Mouse (Mus musculus) embryonic facial prominence, embryonic 12.5 days (tissue): ENCODE measurements around the gene Mfsd4b5. TPM values are rescaled to one million over a fixed set of nuclear protein-coding genes. Genes with fewer than 3 reads are reported as not detected.

Experiments
- ATAC-seq: fragments of 200-750 bp; cut with Nextera tagmentation; 2 replicates; pipeline ENCODE4 v1.8.0; 2017; ENCODE audit not compliant: insufficient number of reproducible peaks, insufficient read depth, low FRiP score, low TSS enrichment
- H3K27ac ChIP-seq: fragments of 300-500 bp; sonication (generic); 2 replicates; pipeline ENCODE4 v1.5.1; 2016; ENCODE audit warnings: mild to moderate bottlenecking
- H3K27me3 ChIP-seq: fragments of 300-500 bp; sonication (generic); 2 replicates; pipeline ENCODE4 v1.6.1; 2016; ENCODE audit warnings: mild to moderate bottlenecking, moderate library complexity
- H3K36me3 ChIP-seq: fragments of 300-500 bp; sonication (generic); 2 replicates; pipeline ENCODE4 v1.6.1; 2016; ENCODE audit warnings: mild to moderate bottlenecking
- H3K4me1 ChIP-seq: fragments of 300-500 bp; sonication (generic); 2 replicates; pipeline ENCODE4 v1.6.1; 2016
- H3K4me2 ChIP-seq: fragments of 300-500 bp; sonication (generic); replicated peaks from 2 replicates; pipeline ENCODE4 v1.6.1; 2016; ENCODE audit warnings: mild to moderate bottlenecking, moderate library complexity
- H3K4me3 ChIP-seq: fragments of 300-500 bp; sonication (generic); 2 replicates; pipeline ENCODE4 v1.5.1; 2016; ENCODE audit warnings: mild to moderate bottlenecking
- H3K9ac ChIP-seq: fragments of 300-500 bp; sonication (generic); 2 replicates; pipeline ENCODE4 v1.6.1; 2016; ENCODE audit warnings: mild to moderate bottlenecking, moderate library complexity
- H3K9me3 ChIP-seq: fragments of 300-500 bp; sonication (generic); 2 replicates; pipeline ENCODE4 v1.6.1; 2016; ENCODE audit warnings: mild to moderate bottlenecking, moderate library complexity
- WGBS: fragments of 180-500 bp; shearing (Covaris S2); methylation state at CpG from one replicate; pipeline ENCODE4 v1.1.7; 2016; 5-methylcytosine and 5-hydroxymethylcytosine counted together
- polyA plus RNA-seq: library from polyadenylated mRNA; unstranded; fragments of >200 nt; fragmentation: Nextera tagmentation; extraction: Ambion mirVana; gene quantifications from 2 replicates; pipeline ENCODE4 v1.2.1, GENCODE M21; 2016

Mfsd4b5 gene
- polyA plus RNA-seq, 1 experiment from 2014 or later = 0.06 TPM

DNA sequence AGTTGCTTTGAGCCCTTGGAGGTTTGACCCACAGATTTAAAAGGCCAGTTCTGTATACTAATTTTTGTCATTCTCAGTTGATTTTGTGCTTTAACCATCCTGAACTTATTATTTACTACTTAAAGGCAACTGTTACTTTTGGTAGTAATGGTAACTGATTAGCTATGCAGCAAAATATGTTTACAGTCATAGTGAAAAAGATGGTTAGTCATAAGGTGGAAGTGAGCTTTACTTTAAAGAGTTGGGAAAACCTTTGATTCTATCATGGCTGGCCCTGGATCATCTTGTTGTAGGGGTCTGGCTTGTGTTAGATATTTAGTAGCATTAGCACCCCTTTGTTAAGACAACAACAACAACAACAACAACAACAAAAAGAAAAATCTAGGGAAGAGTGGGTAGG lies 73.8 kb downstream of the Mfsd4b5 start:
- H3K4me3 ChIP-seq = no peak overlapping the region
- no peak overlapping the region for H3K27ac ChIP-seq
- ATAC-seq = no peak
- no peaks in the 10 kb centered on the region for H3K27me3 ChIP-seq
- no peak overlapping the region for H3K4me2 ChIP-seq
- H3K36me3 ChIP-seq = no peaks in the 10 kb centered on the region
- H3K4me1 ChIP-seq = no peaks in the 10 kb centered on the region
- no peak overlapping the region for H3K9ac ChIP-seq
- H3K9me3 ChIP-seq = no peaks in the 10 kb centered on the region

GRCm38 (mm10) chr10:39908768-39909441 lies 77.5 kb downstream of the Mfsd4b5 start:
- H3K27ac ChIP-seq = no peak overlapping the region
- H3K4me3 ChIP-seq = no peak overlapping the region
- H3K9ac ChIP-seq = no peak overlapping the region
- no peaks in the 10 kb centered on the region for H3K27me3 ChIP-seq
- 69% methylated on average over 13 of the region's 13 CpGs for WGBS
- no peaks in the 10 kb centered on the region for H3K9me3 ChIP-seq
- ATAC-seq = no peak
- H3K36me3 ChIP-seq = no peaks in the 10 kb centered on the region
- H3K4me2 ChIP-seq = no peak overlapping the region
- no peaks in the 10 kb centered on the region for H3K4me1 ChIP-seq

Other genes with a start within 250 kb of the Mfsd4b5 start
- gene Mfsd4b4, start 87.4 kb downstream of the Mfsd4b5 start, polyA plus RNA-seq = 6.1 and 6.8 TPM in 2 replicates
- gene Mfsd4b2, start 59.7 kb downstream of the Mfsd4b5 start, polyA plus RNA-seq = 0.06 and 0.13 TPM in 2 replicates
- 0.28 and 0.52 TPM in 2 replicates for gene Mfsd4b3, start 26.5 kb downstream of the Mfsd4b5 start, polyA plus RNA-seq
- 0.13 TPM in 1 of 2 replicates, not detected in the other for gene Mfsd4b1, start 38.6 kb upstream of the Mfsd4b5 start, polyA plus RNA-seq
- gene Slc16a10, start 155.6 kb upstream of the Mfsd4b5 start, polyA plus RNA-seq = 5.4 and 6.5 TPM in 2 replicates